Mouse (Mus musculus) heart, adult 18-20 months (tissue): ENCODE measurements around the gene Ect2. TPM values are rescaled to one million over a fixed set of nuclear protein-coding genes. Genes with fewer than 3 reads are reported as not detected.
A peak's percentile ranks its signal among the peaks of the same experiment; 100 is the strongest.

ENCODE experiments used
- DNase-seq, 2 experiments: peaks; one replicate each; pipeline ENCODE4 v3.0.0; 2021 to 2022; ENCODE audit warnings: mixed read lengths in 1 of 2
- total RNA-seq, 2 experiments: library from RNA; stranded (reverse); gene quantifications; 2 replicates each; pipeline ENCODE4 v1.2.3; 2021

Gene Ect2
- total RNA-seq, 2 experiments from 2014 or later = 0.59 to 0.65 TPM

DNA sequence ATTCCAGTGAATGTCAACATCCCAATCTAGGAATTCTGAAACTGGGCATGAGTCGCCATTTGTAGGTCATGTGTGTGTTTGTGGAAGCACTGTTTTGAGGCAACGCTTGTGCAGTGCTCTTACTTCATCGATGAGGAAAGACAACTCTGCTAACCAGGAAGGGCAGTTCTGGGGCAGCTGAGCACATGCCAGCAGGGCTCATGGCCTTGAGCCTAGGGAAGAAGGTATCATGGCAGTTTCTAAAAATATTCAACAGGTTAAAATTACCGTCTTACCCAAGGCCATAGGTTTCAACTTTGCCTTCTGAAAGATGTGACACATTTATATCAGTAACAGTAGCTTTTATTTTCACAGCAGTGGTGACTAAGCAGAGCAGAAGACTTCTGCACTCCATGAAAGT, 82.0 kb downstream of the Ect2 start:
- DNase-seq = no peak

DNA sequence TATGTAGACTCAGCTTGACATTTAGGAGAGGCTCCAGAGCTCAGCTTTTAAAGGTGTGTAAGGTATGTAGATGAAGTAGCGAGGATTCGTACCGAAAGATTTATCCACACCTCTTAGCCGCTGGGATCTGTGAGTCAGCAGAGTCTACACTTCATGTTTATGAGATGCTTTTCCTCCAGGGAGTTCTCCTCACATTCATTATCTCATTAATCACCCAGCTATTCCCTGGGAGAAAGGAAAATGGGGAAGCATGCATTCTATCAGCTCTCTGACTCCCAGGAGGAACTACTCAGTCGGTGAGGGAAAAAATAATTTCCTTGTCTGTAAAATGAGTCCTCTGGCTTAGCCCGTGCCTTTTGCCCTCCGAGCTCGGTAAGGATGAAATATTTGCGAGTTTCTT, 83.3 kb downstream of the Ect2 start:
- no peak for DNase-seq

DNA sequence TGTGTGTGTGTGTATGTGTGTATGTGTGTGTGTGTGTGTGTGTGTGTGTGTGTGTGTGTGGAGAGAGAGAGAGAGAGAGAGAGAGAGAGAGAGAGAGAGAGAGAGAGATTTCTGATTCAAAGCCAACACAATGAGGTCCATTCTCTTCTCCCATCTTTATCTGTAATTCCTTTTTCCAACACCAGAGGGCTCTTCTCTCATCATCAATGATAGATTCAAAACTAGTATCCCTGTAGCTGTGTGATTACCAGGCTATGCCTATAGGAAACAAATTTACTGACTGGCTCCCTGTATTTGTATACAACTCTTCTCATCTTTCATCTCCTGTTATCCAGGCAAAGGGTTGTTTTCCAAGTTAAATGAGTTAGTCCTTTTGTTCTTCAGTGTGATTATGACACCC, 86.5 kb downstream of the Ect2 start:
- peak in 1 of 2 experiments; percentile 42 for DNase-seq

DNA sequence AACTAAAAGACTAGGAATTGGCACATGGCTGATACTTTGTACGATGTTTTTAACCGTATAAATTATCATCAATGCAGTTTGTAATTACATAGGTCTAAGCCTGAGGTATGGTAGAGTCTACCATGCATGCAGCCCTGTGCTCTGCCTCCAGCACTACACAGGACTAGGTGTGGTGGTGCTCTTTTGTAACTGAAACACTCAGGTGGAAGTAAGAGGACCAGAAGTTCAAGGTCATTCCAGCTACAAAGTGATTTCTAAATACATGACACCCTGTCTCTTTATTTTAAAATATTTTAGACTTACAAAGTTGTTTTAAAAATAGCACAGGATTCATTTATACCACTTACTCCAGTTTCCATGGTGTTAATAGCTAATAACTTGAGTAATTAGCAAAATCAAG, 88.8 kb downstream of the Ect2 start:
- no peak for DNase-seq

- no peak for DNase-seq
These were observed 90.0 kb downstream of the Ect2 start for GRCm38 (mm10) chr3:27063399-27064260.

DNA sequence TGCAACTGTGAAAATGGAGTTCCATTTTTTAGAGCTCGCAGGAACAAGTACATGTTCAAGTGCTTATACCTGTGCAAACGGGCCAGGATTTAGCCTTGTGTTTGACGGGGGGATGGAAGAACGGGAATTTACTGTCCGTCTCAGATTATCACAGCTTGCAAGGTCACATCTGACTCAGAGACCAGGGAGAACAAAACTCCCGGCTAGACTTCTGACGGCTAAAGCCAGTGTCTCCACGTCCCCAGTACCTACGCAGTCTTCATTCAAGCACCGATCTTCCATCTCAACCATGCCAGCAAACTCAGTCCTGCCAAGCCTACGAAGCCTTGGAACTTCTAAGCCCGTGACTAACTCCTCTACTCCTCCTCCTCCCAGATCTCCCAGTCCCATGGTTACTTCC, 93.2 kb downstream of the Ect2 start:
- DNase-seq = no peak

DNA sequence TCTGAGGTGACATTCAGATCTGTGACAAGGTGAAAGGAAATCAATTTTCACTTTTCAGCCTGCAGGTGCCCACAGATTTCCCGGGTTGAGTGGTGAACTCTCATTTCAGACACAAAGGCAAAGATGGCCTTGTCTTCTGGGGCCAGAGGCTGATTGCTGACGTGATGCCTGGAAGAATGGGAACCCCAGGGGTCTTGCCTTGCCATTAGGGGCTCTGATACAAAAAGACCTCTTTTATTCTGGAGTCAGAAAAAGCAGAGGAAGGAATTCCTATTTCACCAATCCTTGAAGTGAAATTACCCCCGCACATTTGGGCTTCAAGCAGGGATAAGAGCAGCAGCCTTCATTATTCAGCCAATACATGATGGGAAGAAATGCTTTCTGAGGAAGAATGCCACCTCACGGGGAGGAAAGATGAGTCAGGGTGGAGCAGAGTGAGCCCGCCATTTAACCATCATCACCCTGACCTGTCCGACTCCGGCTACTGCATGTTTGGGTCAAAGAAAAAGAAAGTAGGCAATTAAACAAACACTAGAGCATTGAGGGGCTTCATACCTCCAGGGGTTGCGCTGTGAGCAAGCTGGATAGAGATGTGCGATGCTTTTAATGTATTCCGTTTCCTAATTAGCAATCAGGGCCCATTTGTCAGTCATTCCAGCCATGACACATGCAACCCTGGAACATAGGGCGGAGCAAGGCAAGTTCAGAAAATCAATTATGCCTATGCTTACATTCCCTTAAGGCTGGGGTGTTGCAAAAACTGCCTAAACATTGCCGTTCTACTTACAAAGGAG, 94.0 kb downstream of the Ect2 start:
- no peak for DNase-seq

DNA sequence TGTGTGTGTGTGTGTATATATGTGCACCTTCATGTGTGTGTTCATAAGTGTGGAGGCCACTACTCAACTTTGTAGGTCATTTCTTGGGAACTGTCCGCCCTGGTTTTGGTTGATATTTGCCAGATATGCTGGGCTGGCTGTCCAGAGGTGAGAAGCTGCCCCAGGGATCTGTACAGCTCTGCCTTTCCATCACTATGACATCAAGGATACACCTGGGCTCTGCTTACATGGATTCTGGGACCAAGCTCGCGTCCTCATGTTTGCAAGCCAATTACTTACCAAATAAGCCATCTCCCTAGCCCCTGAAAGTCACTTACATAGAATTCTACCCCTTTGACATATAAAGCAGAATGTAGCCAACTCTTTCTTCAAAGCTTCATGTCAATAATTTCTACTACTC, 98.2 kb downstream of the Ect2 start:
- DNase-seq = no peak

- DNase-seq = peak; percentile 12 to 19
These were observed 98.9 kb downstream of the Ect2 start for GRCm38 (mm10) chr3:27054766-27055165.

Other genes starting within 250 kb of the Ect2 start
- gene Nceh1, start 29.1 kb upstream of the Ect2 start, total RNA-seq = 100 to 1,000 TPM; 227 to 231 TPM
- gene Tnfsf10, start 163.2 kb upstream of the Ect2 start, total RNA-seq = 10 to 100 TPM in 1 of 2 experiments, 1 to 10 TPM in 1; 6.3 to 10.0 TPM
- gene Ghsr, start 217.5 kb upstream of the Ect2 start, total RNA-seq = not detected